Mouse (Mus musculus): Measurements from ENCODE around the gene Tas2r122.
"Not testable (repeated sequence)": the region's sequence is repeated elsewhere in the genome, so short reads cannot be mapped to it uniquely, and the experiment has no call there.

Tas2r122 gene

GRCm38 (mm10) chr6:132711828-132712227, at the start of gene Tas2r122:
Tas2r122 (minus strand) TSS chr6:132711928.
- no peak for DNase-seq (ENCODE audit: low read depth, low spot score)

DNA sequence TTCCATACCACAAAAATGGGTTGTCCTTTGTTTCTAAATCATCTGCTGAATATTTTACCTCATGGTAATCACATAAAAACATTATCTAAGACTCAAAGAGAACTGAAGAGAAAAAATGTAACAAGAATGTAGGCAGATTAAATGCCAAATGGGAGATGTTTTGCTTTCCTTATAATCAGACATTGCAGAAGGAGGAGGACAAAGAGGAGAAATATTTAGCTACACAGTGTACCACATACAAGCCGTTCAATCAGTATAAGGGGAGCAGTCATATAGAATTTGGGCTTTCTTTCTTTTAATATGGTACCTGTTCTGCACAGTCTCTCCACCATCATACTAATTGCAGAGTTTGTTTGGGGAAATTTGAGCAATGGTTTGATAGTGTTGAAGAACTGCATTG, 42.7 kb upstream of the Tas2r122 start, which contains the start of gene Tas2r124:
TSS of gene Tas2r124 (plus strand) at position 301 of the 400 bp plus-strand sequence.
- no peak for DNase-seq (ENCODE audit: low read depth, low spot score)

DNA sequence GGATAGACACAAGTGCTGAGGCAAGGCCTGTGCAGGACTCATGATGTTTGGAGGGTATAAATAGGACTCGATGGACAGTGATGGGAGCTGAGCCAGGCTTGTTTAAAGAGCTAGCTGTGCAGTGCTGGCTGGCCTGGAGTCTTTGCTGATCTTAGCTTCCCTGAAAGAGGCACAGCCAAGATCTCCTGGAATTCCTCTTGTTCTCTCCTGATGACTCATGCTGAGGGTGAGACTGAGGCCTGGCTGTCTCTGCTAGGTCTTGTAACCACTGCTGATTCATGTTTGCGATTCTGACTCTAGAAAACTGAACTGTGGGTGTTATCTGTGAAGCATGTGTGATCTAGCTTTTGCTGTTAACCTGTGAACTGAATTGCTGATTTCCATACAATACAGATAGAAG, 38.5 kb upstream of the Tas2r122 start:
- no peak for DNase-seq (ENCODE audit: low read depth, low spot score)

DNA sequence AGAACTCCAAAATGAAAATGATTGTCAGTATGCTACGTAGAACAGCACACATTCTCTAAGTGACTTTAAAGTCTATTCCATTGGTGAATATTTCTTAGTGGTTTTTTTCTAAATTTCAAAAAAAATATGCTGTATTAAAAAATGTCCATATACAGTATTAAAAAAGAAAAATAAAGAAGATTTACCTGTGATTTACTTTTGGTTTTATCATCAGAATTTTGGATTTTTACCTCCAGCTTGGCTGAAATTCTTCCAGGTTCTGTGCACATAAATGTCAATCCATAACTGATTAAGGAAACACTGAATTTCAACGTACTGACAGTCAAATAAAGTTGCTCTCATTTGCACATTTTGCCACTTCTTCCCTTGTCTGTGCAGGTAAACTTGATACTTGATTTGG, 26.2 kb upstream of the Tas2r122 start, which contains the start of gene Tas2r115:
TSS of gene Tas2r115 (minus strand) at position 101 of the 400 bp plus-strand sequence.
- no peak for DNase-seq (ENCODE audit: low read depth, low spot score)

DNA sequence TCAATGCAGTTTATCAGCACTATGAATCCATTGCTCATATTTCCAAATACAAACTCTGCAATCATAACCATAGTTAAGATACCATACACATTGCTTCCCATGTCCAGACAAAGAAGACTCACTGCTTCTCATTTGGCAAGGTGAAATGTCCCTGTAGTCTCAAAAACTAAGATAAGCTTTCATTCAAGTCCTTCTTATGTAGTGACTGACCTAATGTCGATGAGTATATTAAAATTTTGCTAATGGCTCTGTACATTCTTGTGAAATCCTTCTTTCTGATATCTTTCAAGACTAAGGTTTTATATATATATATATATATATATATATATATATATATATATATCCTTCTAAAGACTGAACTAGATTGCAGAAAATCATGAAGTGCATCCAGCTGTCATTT, 10.8 kb downstream of the Tas2r122 start, which contains the start of gene Tas2r121:
TSS of gene Tas2r121 (minus strand) at position 101 of the 400 bp plus-strand sequence.
- DNase-seq (ENCODE audit: low read depth, low spot score), result no peak

GRCm38 (mm10) chr6:132691596-132691995, 20.1 kb downstream of the Tas2r122 start:
- not testable (repeated sequence) for DNase-seq (ENCODE audit: low read depth, low spot score)

Data from CD4-positive helper T cell, adult 2 months (primary cell).